Mouse (Mus musculus) bone marrow, adult 2 months (tissue): ENCODE measurements around the gene Olfr1242.

ENCODE experiments used
- CTCF ChIP-seq: fragments of 200-500 bp; IDR thresholded peaks from 2 replicates; pipeline ENCODE4 v1.5.1; 2011; ENCODE audit warnings: low read length, control low read depth; ENCODE audit not compliant: control insufficient read depth, insufficient read depth
- POLR2A ChIP-seq: fragments of 200-500 bp; IDR thresholded peaks from 2 replicates; pipeline ENCODE4 v1.6.1; 2011; ENCODE audit warnings: low read depth, mild to moderate bottlenecking, control low read depth, low read length, borderline replicate concordance; ENCODE audit not compliant: control insufficient read depth

GRCm38 (mm10) chr2:89531387-89531786, 33.3 kb upstream of the Olfr1242 start, which contains the start of gene Olfr1243:
- no peak for TF ChIP-seq CTCF
- TF ChIP-seq POLR2A = no peak
